Mouse (Mus musculus): ENCODE results near the gene Smtnl2.
A peak's percentile ranks its signal among the peaks of the same experiment; 100 is the strongest.

Gene Smtnl2

DNA sequence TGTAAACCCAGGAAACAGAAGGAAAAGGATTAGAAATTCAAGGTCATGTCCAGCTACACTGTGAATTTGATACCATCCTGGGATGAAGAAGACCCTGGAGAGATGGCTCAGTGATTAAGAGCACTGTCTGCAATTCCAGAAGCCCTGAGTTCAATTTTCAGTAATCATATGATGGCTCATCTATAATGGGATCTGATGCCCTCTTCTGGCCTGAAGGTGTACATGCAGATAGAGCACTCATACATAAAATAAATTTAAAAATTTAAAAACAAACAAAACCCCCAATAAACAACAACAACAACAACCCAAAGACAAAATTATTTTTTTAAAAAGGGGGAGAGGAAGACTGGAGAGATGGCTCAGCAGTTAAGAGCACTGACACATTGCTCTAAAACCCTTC lies 15.4 kb upstream of the Smtnl2 start:
- peak; percentile 30 for DNase-seq (ENCODE audit: low read depth, low spot score)

DNA sequence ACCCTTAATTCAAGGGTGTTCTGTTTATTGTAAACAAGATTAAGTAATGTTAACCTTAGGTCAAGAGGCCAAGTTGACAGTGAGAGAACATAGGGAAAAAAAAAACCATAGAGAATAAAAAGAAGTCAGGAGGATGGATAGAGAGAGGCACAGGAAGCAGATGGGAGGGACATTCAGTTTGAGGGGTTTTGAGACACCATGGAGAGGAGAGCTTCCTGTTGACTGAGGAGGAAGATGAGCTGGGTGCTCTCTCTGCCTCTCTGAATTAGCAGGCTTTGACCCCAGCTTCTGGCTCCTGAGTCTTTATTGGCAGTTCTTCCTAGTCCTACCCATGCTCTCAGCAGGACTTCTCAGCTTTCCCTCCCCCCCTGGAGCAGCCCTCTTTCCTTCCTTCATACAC lies 13.7 kb upstream of the Smtnl2 start:
- DNase-seq (ENCODE audit: low read depth, low spot score): no peak

DNA sequence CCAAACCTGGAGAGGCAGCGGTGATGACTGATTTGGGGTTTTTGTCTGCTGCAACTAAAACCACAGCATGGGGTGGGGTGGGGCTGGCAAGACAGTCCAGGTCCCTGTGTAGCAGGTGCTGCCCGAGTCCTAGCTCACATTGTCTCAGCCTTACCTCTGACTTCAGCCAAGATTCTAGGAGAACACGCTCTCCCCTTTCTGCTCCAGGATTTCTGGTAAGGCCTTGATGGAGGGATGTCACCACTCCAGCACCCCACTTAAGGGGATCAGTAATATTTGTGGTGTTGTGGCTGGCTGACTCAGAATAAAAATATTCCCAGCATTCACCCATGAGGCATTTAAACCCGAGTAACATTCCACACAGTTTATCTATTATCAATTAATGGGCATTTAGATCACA lies 12.2 kb upstream of the Smtnl2 start:
- no peak for DNase-seq (ENCODE audit: low read depth, low spot score)

DNA sequence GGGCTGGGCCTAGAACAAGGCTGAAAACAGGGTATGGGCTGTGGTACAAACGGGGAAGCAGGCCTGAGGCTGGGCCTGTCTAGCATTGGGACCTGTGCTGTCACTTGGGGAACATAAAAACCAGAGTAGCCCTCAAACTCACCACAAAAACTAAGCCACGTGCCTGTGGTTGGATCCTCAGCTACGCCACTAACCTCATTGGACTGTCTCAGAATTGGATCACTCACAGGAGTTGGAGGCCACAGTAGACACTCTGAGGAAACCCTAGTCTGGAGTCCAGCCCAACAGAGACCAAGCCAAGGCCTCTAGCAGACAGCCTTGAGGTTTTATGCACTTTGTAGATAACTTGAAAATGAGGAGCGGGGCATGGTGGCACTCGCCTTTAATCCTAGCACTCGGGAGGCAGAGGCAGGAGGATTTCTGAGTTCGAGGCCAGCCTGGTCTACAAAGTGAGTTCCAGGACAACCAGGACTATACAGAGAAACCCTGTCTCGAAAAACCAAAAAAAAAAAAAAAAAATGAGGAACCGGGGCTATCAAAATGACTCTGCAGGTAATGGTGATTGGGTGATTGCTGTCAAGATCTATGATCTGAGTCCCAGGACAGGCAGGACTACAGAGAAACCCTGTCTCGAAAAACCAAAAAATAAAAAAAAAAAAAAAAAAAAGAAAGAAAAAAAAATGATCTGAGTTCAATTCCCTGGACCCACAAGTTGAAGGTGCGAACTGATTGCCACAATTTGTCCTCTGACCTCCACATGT lies 10.2 kb upstream of the Smtnl2 start:
- DNase-seq (ENCODE audit: low read depth, low spot score): peak; percentile 56

DNA sequence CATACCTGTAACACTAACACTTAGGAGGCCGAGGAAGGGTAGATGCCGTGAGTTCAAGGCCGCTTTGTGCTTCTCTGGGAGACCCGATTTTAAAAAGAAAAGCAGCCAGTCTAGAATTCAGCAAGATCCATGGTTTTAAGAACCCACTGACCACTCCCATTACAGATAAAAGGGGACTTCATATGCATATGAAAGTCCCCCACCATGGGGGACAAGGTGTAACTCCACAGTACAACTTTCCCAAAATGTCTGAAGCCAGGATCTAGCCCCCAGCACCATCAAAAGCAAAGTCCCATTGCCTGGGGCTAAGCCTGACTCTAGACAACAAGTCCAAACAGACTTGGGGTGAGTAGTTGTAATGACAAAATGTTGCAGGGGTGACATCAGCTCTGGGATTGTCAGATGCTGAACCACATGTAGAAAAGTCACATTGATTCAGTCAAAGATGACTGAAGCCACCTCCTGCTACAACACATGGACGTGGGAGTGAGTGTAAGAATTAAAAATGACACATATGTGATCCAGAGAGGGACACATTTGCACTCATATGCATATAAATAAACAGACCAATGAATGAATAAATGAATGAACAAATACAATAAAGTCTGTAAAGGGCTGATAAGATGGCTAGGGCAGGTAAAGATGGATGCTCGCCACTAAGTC lies 9.1 kb upstream of the Smtnl2 start:
- DNase-seq (ENCODE audit: low read depth, low spot score): no peak

DNA sequence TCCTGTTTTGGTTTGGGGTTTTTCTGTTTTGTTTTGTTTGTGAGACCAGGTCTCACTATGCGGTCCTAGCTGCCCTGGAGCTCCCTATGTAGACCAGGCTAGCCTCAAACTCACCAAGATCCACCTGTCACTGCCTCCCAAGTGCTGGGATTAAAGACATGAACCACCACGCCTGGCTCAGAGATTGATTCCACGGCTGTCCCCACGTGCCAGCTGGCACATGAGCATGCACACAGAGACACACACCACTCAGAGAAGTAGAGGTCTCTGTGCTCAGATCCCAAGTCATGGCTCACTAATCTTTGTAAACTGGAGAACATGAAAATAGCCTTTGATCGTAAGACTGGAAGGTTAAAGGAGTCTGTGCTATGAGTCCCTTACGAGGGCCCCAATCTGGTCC lies 7.5 kb upstream of the Smtnl2 start:
- DNase-seq (ENCODE audit: low read depth, low spot score): no peak

DNA sequence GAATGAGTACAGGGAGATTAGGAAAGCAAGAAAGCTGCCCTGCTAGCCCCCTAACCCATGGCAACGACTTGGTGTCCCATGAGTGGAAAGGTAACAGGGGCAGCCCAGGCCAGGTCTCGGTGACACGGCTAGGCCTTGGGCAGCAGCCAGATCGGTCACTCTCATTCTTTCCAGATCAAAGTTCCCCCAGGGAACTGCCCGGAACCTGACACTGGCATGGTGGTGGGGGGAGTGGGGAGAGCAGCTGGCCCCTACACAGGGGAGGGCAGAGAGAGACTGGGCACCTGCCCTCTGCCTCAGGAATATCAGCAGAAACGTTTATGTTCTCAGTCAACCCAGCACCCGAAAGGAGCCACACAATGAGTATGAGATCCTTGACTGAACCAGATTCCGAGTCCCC lies 6.7 kb upstream of the Smtnl2 start:
- DNase-seq (ENCODE audit: low read depth, low spot score): no peak

DNA sequence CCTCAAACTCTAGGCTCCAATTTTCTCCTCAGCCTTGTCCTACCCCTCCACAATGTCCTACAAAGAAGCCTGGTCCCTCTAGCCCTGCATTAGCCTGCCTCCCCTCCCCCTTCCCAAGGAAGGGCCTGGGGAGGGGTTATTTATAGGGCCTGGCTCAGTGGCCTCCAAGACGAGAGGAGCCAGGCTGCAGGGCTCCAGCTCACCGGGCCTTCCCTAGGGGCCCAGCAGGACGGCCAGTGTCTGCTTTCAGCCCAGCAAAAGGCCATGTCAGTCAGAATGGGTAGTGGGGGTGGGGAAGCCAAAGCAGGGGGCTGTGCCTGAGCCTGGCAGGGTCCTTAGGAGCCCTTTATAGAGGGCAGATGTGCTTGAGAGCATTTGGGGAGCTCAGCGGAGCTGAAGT lies 5.9 kb upstream of the Smtnl2 start:
- no peak for DNase-seq (ENCODE audit: low read depth, low spot score)

DNA sequence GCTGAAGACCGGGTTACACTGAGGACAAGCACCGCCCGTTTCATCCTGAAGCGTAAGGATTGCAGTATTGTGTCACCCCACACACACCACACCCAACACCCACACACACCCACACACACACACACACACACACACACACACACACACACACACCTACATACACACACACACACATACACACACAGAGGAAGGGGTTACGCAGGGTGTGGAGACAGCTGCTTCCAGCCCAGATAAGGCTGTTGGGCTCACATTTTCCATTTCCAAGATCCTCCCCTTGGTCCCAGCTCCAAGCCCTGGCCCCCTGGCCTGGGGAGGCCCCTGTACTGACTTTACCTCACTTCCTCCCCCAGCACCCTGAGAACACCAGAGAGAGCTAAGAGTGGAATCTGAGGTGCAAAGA lies 5.2 kb upstream of the Smtnl2 start:
- DNase-seq (ENCODE audit: low read depth, low spot score): no peak

DNA sequence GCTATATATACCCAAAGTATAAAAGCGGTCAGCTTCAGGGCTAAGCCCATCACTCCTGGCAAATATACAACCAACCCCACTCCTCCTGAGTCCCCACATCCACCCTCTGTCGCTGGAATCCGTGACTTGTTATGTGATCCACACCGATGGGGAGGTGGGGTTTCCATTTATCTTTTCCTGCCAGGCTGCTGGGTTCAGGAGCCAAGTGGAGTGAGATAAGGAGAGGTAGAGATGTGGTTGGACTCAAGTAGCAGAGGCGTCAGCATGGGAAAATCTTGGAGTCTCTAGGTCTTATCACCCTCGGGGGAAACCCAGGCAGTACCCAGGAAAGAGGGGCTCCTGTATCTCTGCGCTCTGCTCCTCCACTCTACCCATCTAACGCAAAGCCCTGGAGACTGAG lies 3.6 kb upstream of the Smtnl2 start:
- no peak for DNase-seq (ENCODE audit: low read depth, low spot score)

DNA sequence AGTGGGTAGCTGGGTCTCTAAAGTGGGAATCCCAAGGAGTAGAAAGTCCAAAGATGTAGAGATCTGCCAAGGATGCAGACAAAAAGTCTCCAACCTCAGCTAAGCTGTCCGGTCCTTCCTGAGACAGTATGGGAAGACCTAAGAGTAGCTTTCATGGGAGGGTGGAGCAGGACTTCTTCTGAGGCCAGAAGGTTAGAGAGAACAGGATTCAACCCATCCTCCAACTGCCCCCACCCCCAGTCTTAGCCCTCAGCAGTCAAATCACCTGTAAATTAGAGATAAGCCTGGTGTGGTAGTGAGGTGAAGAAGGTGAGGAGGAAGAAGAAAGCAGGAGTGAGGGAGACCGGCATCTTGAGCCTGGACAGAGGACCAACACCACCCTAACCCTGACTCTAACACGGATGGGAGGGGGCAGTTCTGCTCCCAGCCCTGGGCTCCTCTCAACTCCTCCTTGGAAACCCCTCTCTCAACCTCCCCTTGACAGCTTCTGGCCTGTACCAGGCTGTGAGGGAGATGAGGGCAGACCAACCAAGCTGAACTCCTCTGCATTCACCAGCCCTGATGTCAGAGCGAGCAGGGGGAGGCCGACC lies 2.2 kb upstream of the Smtnl2 start:
- no peak for DNase-seq (ENCODE audit: low read depth, low spot score)

DNA sequence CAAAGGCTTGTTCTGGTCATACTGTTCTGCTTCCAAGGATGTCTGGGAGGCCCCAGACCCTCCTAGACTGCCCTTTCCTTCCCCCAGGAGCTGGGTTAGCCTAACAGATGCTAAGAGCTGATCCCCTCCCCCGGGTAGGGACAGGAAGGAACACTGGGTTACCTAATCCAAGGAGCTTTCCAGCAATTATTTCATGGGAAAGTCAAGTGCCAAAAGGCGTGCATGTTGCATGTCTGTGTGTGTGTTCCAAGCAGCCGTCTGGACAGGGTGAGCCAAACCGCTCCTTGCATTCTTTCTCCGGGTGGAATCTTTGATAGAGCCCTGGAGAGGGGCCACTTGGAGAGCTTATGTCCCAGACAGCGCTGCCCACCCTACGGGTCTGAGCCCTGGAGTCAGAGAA lies 1.5 kb upstream of the Smtnl2 start:
- DNase-seq (ENCODE audit: low read depth, low spot score): no peak

DNA sequence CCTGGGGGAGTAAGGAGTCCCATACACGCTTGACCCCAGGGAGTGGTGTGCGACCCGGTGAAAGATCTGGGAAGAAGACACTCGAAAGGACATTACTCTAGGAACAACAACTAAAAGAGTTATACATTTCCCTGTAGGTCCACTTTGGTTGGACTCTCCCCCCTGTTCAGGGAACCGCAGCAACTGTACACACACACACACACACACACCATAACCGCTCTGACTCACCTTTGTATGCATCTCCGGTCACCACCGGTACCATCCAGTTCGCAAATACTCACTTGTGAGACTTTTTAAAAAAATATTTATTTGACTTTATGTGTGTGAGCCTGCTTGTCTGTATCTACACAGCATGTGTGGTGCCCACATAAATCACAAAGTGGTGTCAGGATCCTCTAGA lies 432 bp upstream of the Smtnl2 start:
- DNase-seq (ENCODE audit: low read depth, low spot score): no peak

DNA sequence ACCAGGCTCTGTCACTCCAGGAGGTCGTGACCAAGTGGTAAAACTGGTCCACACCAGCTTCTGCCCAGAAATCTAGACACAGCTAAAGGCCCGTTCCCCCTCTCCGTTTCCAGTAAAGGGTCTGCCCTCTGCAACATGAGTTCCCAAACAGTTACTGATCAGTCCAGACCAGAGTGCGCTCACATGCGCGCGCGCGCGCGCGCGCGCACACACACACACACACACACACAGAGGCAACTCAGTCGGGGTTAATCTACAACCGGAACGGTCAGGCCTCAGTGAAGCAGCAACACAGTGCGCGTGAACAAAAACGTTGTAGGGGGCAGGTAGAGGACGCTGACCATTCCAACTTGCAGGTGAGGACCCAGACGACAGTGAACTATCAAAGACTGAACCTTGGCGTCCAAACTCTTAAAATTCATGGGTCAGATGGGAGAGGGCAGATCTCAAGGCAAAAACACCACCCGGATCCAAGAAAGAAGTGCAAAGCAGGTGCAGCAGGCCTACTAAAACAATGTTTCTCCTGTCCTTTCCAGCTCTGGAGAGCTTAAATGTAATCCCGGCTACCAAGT lies 906 bp downstream of the Smtnl2 start:
- no peak for DNase-seq (ENCODE audit: low read depth, low spot score)

DNA sequence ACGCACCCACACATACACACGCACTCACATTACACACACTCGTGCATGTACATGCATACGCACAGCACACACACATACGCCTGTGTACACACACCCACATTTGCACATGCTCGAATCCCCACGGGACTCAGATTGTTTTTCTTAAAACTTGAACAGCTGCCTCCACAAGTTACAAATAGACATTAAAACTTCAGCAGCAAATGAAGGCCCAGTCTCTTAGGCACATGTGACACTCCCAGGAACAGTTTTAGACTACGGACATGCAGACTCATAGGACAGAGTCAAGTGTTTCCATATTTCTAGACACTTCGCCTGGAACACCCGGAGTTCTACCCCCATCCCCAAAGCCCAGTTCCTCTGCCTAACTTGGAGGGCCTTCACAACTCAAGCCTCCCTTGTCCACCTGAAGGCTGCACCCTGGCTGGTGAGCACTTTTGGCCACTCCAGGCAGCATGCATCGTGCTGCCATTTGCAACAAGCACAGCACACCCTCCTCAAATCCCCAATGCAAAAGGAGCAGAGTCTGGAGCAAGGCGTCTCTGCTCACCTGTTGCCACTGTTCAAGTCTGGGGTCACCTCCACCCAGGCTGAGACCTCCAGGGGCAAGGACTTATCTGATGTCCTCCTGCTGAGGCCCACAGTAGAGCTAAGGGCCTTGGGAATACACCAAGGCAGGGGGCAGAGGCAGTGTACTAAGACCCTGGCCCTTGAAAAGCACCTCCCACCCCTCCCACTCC lies 1.7 kb downstream of the Smtnl2 start:
- DNase-seq (ENCODE audit: low read depth, low spot score): no peak

DNA sequence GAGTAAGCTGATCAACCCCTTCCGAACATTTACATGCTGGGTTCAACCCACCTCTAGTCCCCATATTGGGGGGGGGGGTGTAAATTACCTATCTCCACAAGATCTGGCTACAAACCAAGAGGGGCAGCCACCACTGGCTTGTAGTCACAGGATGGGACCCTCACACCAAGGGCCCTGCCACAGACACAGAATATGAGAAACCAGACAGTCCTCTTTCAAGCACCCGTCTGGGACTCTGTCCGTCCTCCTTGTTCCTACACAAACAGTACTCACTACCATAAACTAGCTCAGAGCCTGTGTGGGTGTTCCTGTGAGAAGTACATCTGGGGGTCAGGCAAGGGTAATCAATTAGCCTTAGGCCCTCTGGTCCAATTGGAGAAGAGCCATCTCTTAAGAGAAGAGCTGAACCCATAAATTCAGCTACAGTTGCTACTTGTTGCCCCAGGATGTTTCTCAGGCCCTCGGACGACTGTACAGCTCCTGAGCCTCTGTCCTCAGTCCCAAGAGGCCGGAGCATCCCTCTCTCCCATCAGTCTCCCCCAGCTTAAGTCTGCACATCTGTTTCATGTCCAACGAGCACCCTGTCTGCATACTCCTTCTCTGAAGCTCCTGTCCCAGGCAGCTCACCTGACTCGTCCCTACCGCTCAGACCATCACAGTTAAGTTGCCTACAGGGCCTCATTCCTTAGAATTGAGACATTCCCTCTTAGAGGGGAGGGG lies 2.9 kb downstream of the Smtnl2 start:
- no peak for DNase-seq (ENCODE audit: low read depth, low spot score)

DNA sequence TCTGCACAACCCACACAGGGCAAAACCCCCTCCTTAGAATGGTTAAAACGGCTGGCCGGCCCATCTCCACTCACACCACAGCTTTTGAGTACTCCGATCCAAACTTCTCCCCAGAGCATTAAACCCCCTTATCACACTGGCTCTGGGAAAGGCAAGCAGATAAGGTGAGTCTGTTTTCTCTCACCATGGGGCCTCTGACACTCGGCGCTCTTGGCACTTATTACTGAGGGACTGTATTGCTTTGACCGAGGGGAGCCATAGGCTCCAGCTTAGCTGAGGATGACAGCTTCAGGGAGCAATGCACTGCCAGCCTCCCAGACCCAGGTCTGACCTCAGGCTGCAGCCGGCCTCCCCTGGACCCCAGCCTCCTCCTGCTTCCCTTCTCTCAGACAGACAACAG lies 3.9 kb downstream of the Smtnl2 start:
- no peak for DNase-seq (ENCODE audit: low read depth, low spot score)

DNA sequence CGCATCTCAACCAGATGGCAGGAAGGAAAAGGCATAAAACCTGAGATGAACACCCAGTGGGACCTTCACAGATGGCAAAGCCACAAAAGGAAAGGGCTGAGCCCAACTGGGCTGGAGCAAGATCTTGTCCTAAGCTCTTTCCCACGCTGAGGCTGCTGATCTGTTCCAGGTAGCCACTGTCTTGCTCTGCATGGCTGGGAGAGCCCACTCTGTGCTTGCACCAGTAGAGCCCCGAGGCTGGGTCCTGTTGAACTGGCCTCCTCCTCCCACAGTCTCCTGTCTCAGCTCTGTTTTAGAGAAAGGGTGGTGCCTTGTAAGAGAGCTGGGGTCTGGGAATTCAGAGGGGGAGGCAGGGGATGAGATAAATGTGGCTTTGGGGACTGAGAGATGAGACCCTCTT lies 4.4 kb downstream of the Smtnl2 start:
- DNase-seq (ENCODE audit: low read depth, low spot score): no peak

DNA sequence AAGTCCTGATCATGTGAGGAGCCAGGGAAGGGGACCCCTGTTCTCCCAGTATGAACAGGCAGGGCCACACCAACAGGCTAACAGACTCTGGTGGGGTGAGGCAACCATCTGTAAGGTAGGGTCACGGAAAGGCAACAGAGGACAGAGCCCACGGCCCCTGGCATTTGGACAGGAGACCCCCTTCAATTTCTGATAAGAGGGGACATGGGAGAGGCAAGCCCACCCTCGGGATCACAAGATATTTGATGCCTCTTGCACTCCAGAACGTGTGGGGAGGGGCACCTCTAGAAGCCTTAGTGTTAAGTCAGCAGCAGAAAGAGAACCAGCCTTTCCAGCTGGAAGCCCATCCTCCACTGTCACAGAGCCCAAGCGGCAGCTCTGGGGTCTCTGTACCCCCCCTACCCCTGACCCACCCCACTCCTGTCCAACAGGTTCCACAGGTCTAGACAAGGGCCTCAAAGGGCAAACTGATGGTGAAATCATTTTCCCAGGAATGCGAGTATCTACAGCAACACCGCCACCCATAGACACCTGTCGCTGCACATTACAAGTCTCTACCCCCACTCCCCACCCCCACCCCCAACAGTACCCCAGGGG lies 5.3 kb downstream of the Smtnl2 start:
- no peak for DNase-seq (ENCODE audit: low read depth, low spot score)

DNA sequence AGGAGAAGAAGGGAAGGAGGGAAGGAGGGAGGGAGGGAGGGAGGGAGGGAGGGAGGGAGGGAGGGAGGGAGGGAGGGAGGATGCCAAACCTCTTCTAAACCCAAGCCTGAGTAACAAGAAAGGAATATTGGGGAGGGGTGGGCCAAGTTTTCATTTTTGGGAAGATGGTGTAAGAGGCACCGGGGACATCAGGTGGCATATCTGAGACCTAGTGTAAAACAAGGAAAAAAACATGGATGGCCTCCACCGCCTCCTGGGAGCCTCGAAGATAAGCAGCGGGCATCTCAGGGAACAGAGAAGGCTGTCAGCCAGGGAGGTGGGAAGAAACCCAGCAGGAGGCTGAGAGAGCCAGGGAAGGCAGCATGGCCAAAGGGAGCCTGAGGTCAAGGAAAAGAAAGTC lies 6.0 kb downstream of the Smtnl2 start:
- DNase-seq (ENCODE audit: low read depth, low spot score): no peak

DNA sequence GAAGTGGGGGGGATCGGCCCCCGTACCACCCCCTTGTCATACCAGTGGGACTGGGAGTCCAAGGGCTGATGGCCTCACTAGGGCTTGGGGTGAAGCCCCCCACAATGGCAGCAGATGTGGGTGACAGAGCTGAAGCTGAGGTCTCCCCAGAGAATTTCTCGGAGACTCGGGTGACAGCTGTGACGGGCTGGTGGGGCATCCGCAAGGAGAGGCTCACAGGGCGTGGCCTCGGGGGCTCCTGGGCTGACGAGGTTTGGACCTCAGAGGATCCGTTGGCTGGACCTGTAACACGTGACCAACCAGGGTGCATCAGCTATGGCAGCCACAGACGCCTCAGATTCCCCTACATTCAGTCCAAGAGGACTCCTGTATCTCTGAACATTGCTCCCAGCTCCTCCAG lies 8.5 kb downstream of the Smtnl2 start:
- DNase-seq (ENCODE audit: low read depth, low spot score): no peak

Data from A20 (cell line).